Mouse (Mus musculus) adipocyte (in vitro differentiated cells): ENCODE data around the gene Pih1d1.

Experiments used
- DNase-seq: peaks from one replicate; pipeline ENCODE4 v3.0.0-alpha.2; 2016; ENCODE audit warnings: low spot score

Gene Pih1d1

GRCm38 (mm10) chr7:45169495-45169894 is 15.4 kb downstream of the Pih1d1 start:
- no peak for DNase-seq

- DNase-seq = no peak
Measured at GRCm38 (mm10) chr7:45172974-45173373, 18.9 kb downstream of the Pih1d1 start.

DNA sequence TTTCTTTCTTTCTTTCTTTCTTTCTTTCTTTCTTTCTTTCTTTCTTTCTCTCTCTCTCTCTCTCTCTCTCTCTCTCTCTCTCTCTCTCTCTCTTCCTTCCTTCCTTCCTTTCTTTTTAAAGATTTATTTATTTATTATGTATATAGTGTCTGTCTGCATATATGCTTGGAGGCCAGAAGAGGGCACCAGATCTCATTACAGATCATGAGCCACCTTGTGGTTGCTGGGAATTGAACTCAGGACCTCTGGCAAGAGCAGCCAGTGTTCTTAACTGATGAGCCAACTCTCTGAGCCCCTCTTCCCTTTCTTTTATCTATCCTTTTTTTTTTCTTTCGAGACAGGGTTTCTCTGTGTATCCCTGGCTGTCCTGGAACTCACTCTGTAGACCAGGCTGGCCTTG is 19.7 kb downstream of the Pih1d1 start:
- DNase-seq = peak; percentile 19

- DNase-seq = no peak
Measured at GRCm38 (mm10) chr7:45174567-45175280, 20.6 kb downstream of the Pih1d1 start.

- DNase-seq = no peak
Measured at GRCm38 (mm10) chr7:45175398-45175797, 21.3 kb downstream of the Pih1d1 start.

DNA sequence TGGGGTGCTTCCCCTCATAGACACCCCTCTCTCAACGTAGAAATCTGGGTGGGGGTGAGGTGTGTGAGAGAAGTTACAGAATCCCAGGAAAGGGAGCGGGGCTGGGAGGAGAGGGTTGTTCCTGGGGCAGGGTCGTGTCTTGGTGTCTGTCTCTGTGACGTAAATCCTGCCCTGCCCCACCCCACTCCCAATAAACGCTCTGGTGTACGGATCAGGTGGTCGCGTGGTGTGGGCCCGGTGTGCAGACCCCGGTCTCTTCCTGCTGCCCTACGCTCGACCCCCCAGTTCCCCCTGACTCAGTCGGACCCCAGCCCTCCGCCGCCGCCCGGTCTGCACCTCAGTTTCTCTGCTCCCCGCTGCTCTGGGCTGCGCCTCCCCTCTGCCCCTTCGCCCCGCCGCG is 21.8 kb downstream of the Pih1d1 start:
- DNase-seq = no peak

DNA sequence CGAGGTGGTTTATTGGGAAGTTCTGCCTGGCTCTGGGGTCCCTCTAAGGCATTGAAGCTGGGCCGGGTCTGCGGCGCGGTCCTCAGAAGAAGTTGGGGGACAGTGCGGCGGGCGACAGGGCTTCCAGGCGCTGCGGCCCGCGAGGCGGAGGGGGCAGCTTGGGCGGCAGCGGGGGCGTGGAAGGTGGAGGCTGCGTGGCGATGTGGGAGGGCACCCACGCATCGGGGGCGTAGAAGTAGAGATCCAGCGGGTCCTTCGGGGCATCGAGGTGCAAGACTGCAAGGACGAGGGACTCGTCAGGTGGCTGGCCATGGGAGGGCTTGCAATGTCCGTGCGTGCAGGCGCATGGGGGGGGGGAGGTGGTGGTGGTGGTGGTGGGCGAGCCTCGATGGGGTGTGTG is 22.3 kb downstream of the Pih1d1 start:
- no peak for DNase-seq

DNA sequence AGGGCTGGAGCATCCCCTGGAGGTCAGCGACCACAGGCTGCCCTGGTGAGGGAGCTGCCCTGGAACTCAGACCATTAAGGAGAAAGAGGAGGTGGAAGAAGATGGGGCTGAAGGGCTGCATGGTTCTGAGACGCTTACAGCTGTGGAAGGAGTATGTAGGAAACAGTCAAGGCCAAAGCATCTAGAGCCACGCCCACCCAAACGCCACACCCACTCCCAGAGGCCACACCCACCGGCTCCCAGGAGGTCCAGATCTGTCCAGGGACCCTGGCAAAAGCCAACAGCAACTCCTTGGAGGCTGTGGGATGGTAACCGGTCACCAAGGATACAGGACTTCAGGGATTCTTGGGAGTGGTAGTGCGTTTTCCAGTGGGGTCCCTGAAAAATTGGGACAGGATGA is 24.4 kb downstream of the Pih1d1 start:
- DNase-seq = no peak

- DNase-seq = no peak
Measured at GRCm38 (mm10) chr7:45179469-45179868, 25.4 kb downstream of the Pih1d1 start, which contains the start of gene Gfy. TSS of gene Gfy (minus strand) at chr7:45179569.

DNA sequence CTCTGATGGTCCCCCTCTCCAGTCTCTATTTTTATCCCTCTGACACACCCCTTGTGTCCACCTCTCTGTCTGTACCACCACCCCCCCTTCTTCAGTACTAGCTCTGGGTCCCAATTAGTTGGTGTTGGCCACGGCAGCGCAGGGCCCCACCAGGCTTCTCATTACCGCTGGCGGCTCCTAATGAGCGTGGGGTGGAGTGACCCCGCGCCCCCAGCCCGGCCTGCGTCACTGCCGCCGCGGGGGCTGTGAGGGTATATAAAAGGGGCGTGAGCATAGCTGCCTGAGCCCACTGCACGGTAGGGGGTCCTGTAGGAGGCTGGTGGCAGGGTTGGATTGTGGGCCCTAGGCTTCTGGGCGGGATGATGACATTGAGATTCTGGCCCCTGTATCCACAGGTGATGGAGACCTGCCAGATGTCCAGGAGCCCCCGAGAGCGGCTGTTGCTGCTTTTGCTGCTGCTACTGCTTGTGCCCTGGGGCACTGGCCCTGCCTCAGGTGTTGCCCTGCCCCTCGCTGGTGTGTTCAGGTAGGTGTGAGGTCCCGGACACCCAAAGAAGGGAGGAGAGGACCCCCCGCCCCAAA is 26.9 kb downstream of the Pih1d1 start, which contains the start of gene Pth2:
Gene Pth2 (plus strand): TSS at position 100 of the 582 bp plus-strand sequence.
- no peak for DNase-seq

- DNase-seq = no peak
Measured at GRCm38 (mm10) chr7:45181540-45181939, 27.4 kb downstream of the Pih1d1 start.

DNA sequence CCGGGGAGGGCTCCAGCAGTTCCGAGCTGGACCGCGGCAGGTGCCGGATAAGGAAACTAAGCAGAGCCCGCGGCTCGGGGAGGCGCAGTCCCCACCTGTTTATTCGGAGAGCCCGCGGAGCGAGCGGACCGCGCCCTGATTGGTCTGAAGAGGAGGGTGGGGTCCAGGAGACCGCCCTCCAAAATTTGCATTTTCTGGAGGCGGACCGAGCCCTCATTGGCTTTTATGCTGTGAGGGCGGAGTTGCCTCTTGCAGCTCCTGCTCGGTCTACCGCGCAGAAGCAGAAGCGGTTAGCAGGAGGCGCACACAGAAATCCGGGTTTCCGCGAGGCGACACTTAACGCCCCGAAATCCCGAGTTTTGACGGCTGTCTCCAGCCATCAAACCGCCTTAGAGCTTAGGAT is 28.1 kb downstream of the Pih1d1 start:
- no peak for DNase-seq

- no peak for DNase-seq
Measured at GRCm38 (mm10) chr7:45182606-45183005, 28.5 kb downstream of the Pih1d1 start.

GRCm38 (mm10) chr7:45183672-45184071 is 29.6 kb downstream of the Pih1d1 start:
- no peak for DNase-seq

DNA sequence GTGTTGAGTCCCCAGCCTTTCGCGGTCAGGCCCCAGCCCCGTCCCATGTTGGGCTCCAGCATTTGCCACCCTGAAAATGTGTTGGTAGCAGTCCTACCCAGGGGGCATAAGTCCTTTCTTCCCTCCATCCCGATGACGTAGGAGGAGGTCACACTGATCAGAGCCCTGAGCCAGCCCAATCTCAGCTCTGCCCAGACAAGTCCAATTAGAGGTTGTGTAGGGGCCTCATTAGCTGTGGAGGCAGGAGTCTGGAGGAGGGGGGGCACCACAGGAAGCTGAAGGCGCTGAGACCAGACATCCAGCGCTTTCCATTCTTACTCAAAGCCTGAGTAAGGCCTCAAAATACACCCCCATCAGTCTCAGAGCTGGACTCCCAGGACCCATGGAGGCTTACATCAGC is 31.8 kb downstream of the Pih1d1 start:
- no peak for DNase-seq

- DNase-seq = no peak
Measured at GRCm38 (mm10) chr7:45189600-45189999, 35.5 kb downstream of the Pih1d1 start.

- no peak for DNase-seq
Measured at GRCm38 (mm10) chr7:45190186-45190585, 36.1 kb downstream of the Pih1d1 start.

- DNase-seq = no peak
Measured at GRCm38 (mm10) chr7:45191161-45191560, 37.1 kb downstream of the Pih1d1 start.

DNA sequence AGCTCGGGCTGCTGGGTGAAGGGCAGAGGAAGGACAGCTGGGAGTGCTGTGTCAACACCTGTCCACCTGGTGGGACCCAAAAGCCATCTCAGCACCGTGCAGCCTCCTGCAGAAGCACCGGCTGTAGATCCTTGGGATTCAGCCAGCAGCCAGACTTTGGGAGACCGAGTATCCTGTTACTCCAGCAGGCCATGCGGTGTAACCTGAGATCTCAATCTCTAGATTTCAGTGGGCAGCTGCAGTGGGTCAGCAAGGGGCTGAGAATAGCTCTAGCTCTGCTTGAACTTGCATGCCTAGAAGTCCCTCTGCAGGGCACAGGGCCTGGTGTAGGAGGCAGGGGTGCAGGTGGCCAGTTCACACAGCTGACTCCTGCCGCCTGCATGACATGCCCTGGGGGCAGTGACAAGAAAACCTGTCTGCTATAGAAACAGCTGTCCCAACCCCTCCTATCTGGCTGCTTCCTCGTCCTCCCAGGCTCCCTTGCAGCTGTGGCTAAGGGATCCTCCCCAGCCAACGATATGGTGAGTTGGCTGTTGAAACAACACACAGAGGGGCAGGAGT is 37.8 kb downstream of the Pih1d1 start:
- DNase-seq = no peak

GRCm38 (mm10) chr7:45192585-45193310 is 38.6 kb downstream of the Pih1d1 start:
- no peak for DNase-seq

DNA sequence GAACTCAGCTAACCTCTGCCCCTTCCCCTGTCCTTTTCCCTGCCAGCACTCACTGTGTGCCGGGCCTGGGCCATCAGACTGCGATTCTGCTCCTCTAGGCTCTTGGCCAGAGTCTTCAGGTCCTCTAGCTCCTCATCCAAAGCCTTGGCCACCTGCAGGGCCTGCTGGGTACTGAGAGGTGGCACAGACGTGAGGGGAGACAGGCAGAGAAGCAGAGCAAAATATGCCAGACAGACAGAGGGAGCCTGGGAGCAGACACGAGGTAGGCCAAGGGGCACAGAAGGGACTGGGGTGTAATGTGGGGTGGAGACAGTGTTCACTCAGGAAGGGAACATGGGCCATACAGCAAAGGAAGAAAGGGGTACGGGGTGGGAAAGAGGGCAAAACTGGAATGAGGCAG is 39.3 kb downstream of the Pih1d1 start:
- peak; percentile 8 for DNase-seq

GRCm38 (mm10) chr7:45193871-45194785 is 40.0 kb downstream of the Pih1d1 start:
- DNase-seq = no peak
